Mouse (Mus musculus): ENCODE data around the gene Neurog2.

DNA sequence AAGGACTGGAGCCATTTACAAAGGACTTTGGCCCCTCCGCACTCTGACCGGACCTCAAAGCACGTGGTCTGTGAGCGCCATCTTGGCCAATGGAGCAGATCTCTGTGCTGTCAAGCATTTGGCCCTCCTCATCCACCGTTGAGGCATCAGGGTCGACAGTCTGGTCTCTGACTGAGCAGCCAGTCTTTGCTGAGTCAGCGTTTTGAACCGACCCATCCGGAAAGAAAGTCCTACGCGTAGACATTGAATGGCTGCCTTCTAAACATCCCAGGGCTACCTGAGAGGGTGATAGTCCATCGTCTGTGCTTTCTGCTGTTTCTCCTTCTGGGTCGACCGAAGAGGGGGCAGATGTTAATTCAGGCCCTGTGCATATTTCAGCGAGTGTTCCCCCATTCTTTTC is 46.8 kb downstream of the Neurog2 start:
- TF ChIP-seq CTCF (IDR thresholded peaks at IDR 0.05; ENCODE audit: borderline replicate concordance, control insufficient read depth, extremely low read depth, insufficient read depth, low read length, poor library complexity) (no peak), POLR2A (IDR thresholded peaks at IDR 0.05; ENCODE audit: control insufficient read depth, extremely low read depth, insufficient read depth, low read length, poor library complexity) (no peak)

Measured in thymus, adult 2 months (tissue).